Comparison of ENCODE assay signal across 8 mouse cellular contexts in the genomic region with DNA sequence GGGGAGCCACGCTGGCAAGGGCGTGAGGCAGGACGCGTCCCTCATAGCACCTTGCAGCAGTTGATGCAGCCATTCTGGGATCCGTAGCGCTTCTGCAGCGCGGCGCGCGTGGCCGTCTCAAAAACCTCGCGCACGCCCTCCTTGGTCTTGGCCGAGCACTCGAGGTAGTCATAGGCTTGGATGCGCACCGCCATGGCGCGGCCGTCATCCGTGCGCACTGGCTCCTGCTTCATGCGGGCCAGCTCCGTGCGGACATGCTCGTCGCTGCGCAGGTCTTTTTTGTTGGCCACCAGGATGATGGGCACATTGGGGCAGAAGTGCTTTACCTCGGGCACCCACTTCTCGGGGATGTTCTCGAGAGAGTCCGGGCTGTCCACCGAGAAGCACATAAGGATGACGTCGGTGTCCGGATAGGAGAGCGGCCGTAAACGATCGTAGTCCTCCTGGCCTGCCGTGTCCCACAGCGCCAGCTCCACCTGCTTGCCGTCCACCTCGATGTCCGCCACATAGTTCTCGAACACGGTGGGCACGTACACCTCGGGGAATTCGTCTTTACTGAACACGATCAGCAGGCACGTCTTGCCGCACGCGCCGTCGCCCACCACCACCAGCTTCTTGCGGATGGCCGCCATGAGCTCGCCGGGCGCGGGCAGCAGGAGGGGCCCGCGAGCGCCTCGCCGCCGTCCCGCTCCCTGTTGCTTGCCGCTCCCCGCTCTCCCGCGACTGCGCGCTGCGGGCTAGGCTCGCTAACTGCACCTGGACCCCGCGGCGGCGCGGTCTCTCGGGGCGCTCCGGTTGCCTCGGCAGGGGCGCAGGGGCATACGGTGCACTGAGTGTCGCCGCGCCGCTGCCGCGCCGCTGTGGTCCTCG. TPM values are rescaled to one million over a fixed set of nuclear protein-coding genes. Genes with fewer than 3 reads are reported as not detected.
DNase-seq lines count a peak whose midpoint lies in the region; ATAC-seq and TF ChIP-seq lines count a peak whose summit lies in the region.

No protein-coding gene starts in this region.

- H3K4me2 ChIP-seq in embryonic facial prominence, embryonic 14.5 days (ENCODE audit: low read depth, low read length) = peak overlapping the region; percentile 91
- H3K4me2 ChIP-seq in heart, embryonic 12.5 days = peak overlapping the region; percentile 96
- peak overlapping the region; percentile 83 for H3K4me2 ChIP-seq in kidney, postnatal 0 days (ENCODE audit: low read length)
- H3K4me2 ChIP-seq in neural tube, embryonic 13.5 days = peak overlapping the region; percentile 83

- no peak; the same call in 1 of the 2 replicates for TF ChIP-seq CTCF in kidney, postnatal 0 days (IDR thresholded peaks at IDR 0.05; ENCODE audit: low read depth)
- no peak for TF ChIP-seq CTCF in lung, adult 2 months (IDR thresholded peaks at IDR 0.05; ENCODE audit: insufficient read depth, low read length)

- H3K4me1 ChIP-seq in embryonic facial prominence, embryonic 14.5 days (ENCODE audit: control insufficient read depth, insufficient read depth, low read length) = peaks cover 28% of the 10 kb centered on the region
- H3K4me1 ChIP-seq in heart, embryonic 12.5 days (replicated peaks) = peaks cover 34% of the 10 kb centered on the region
- peaks cover 7% of the 10 kb centered on the region for H3K4me1 ChIP-seq in kidney, postnatal 0 days (replicated peaks; ENCODE audit: insufficient read depth, low read length)
- peaks cover 18% of the 10 kb centered on the region for H3K4me1 ChIP-seq in lung, adult 2 months (ENCODE audit: control insufficient read depth, insufficient read depth, low read length)
- H3K4me1 ChIP-seq in neural tube, embryonic 13.5 days (replicated peaks) = peaks cover 40% of the 10 kb centered on the region

- no peaks in the 10 kb centered on the region for H3K27me3 ChIP-seq in embryonic facial prominence, embryonic 14.5 days (replicated peaks; ENCODE audit: control insufficient read depth, insufficient read depth, low read length)
- H3K27me3 ChIP-seq in heart, embryonic 12.5 days (replicated peaks) = no peaks in the 10 kb centered on the region
- H3K27me3 ChIP-seq in kidney, postnatal 0 days (ENCODE audit: insufficient read depth, low read length) = no peaks in the 10 kb centered on the region
- H3K27me3 ChIP-seq in neural tube, embryonic 13.5 days = no peaks in the 10 kb centered on the region

- peak overlapping the region; percentile 100 for H3K27ac ChIP-seq in embryonic facial prominence, embryonic 14.5 days (replicated peaks; ENCODE audit: low read depth, low read length)
- peak overlapping the region; percentile 100 for H3K27ac ChIP-seq in heart, embryonic 12.5 days (ENCODE audit: poor library complexity, severe bottlenecking)
- H3K27ac ChIP-seq in kidney, postnatal 0 days = peak overlapping the region; percentile 99
- H3K27ac ChIP-seq in neural tube, embryonic 13.5 days (replicated peaks) = peak overlapping the region; percentile 100

- peak overlapping the region; percentile 93 for H3K4me3 ChIP-seq in embryonic facial prominence, embryonic 14.5 days (ENCODE audit: low read depth, low read length)
- H3K4me3 ChIP-seq in heart, embryonic 12.5 days = peak overlapping the region; percentile 93
- H3K4me3 ChIP-seq in kidney, postnatal 0 days (replicated peaks; ENCODE audit: low read depth, low read length) = peak overlapping the region; percentile 78
- peak overlapping the region; percentile 94 for H3K4me3 ChIP-seq in lung, adult 2 months (replicated peaks; ENCODE audit: extremely low read depth, low read depth, low read length)
- H3K4me3 ChIP-seq in neural tube, embryonic 13.5 days = peak overlapping the region; percentile 58

- H3K9me3 ChIP-seq in embryonic facial prominence, embryonic 14.5 days (ENCODE audit: control insufficient read depth, low read length) = no peaks in the 10 kb centered on the region
- H3K9me3 ChIP-seq in heart, embryonic 12.5 days (replicated peaks) = no peaks in the 10 kb centered on the region
- H3K9me3 ChIP-seq in kidney, postnatal 0 days (replicated peaks; ENCODE audit: low read length) = no peaks in the 10 kb centered on the region
- no peaks in the 10 kb centered on the region for H3K9me3 ChIP-seq in neural tube, embryonic 13.5 days

- WGBS in embryonic facial prominence, embryonic 14.5 days = under 1% methylated on average over 58 of the region's 99 CpGs
- WGBS in heart, embryonic 12.5 days = under 1% methylated on average over 97 of the region's 99 CpGs
- under 1% methylated on average over 99 of the region's 99 CpGs for WGBS in kidney, postnatal 0 days
- WGBS in lung, adult 2 months = under 1% methylated on average over 99 of the region's 99 CpGs
- under 1% methylated on average over 99 of the region's 99 CpGs for WGBS in neural tube, embryonic 13.5 days

- DNase-seq in CD8-positive naive resting alpha-beta T cell, adult 2 months (ENCODE audit: low read depth in 2 of 2, low spot score in 2 of 2) = peak; percentile 5 to 27
- DNase-seq in adrenal gland, postnatal 14 days = peak; percentile 80
- peak; percentile 59 for DNase-seq in embryonic facial prominence, embryonic 14.5 days (ENCODE audit: low spot score)
- DNase-seq in kidney, postnatal 0 days (ENCODE audit: low spot score) = peak; percentile 84
- peak; percentile 77 for DNase-seq in lung, adult 2 months
- peak; percentile 19 for DNase-seq in thymus, postnatal 0 days (ENCODE audit: low spot score)

- H3K9ac ChIP-seq in embryonic facial prominence, embryonic 14.5 days (ENCODE audit: low read depth, low read length) = peak overlapping the region; percentile 100
- H3K9ac ChIP-seq in heart, embryonic 12.5 days = peak overlapping the region; percentile 99
- H3K9ac ChIP-seq in kidney, postnatal 0 days (ENCODE audit: low read depth, low read length) = peak overlapping the region; percentile 94
- H3K9ac ChIP-seq in neural tube, embryonic 13.5 days = peak overlapping the region; percentile 99

- peak; percentile 38 for ATAC-seq in embryonic facial prominence, embryonic 14.5 days (ENCODE audit: low read depth)
- peak; percentile 16; the same call in 1 of the 2 replicates for ATAC-seq in heart, embryonic 12.5 days (ENCODE audit: insufficient number of reproducible peaks, low FRiP score)
- peak; percentile 34 for ATAC-seq in kidney, postnatal 0 days (replicated peaks; ENCODE audit: low FRiP score, low read depth)
- ATAC-seq in neural tube, embryonic 13.5 days (ENCODE audit: low read depth) = peak; percentile 75

- H3K36me3 ChIP-seq in embryonic facial prominence, embryonic 14.5 days (ENCODE audit: control insufficient read depth, insufficient read depth, low read length) = no peaks in the 10 kb centered on the region
- no peaks in the 10 kb centered on the region for H3K36me3 ChIP-seq in heart, embryonic 12.5 days
- no peaks in the 10 kb centered on the region for H3K36me3 ChIP-seq in kidney, postnatal 0 days (ENCODE audit: insufficient read depth, low read length)
- no peaks in the 10 kb centered on the region for H3K36me3 ChIP-seq in neural tube, embryonic 13.5 days

- TF ChIP-seq POLR2A in lung, adult 2 months (IDR thresholded peaks at IDR 0.05; ENCODE audit: borderline replicate concordance, extremely low read depth, low read depth, low read length) = peak; percentile 81; the same call in 1 of the 2 replicates

RNA-seq across cellular contexts. Expression of a gene that starts 0.6 kb away (rescaled TPM):
- 201 and 234 TPM in 2 replicates for total RNA-seq in adrenal gland, postnatal 14 days (2021)
- 72.8 and 76.8 TPM in 2 replicates for polyA plus RNA-seq in embryonic facial prominence, embryonic 14.5 days (2014; fragmentation: Nextera tagmentation; extraction: Ambion mirVana)
- polyA plus RNA-seq in heart, embryonic 12.5 days (2016; fragmentation: Nextera tagmentation; extraction: Ambion mirVana) = 52.9 and 55.1 TPM in 2 replicates
- 48.3 and 53.6 TPM in 2 replicates for polyA plus RNA-seq in kidney, postnatal 0 days (2015; fragmentation: Nextera tagmentation; extraction: Ambion mirVana)
- polyA plus RNA-seq in lung, adult 2 months (2012; rRNA removed) = 324 and 526 TPM in 2 replicates
- polyA plus RNA-seq in neural tube, embryonic 13.5 days (2015; fragmentation: Nextera tagmentation; extraction: Ambion mirVana) = 80.6 and 81.1 TPM in 2 replicates
- 16.6 and 18.4 TPM in 2 replicates for polyA plus RNA-seq in thymus, postnatal 0 days (2015; fragmentation: Nextera tagmentation; extraction: Ambion mirVana)

Comparison
In these comparisons a context has a peak if more than half of its experiments do, and no peak if none do; other contexts are left out.
1. Peak in every context shown above with its lines: DNase-seq, ATAC-seq, H3K4me3 ChIP-seq and H3K27ac ChIP-seq.
2. DNase-seq: peak in every context shown above with its lines; median percentile 84 in kidney, postnatal 0 days; 80 in adrenal gland, postnatal 14 days; 77 in lung, adult 2 months; 59 in embryonic facial prominence, embryonic 14.5 days; 19 in thymus, postnatal 0 days; 16 in CD8-positive naive resting alpha-beta T cell, adult 2 months.
3. ATAC-seq: peak in every context shown above with its lines; median percentile 75 in neural tube, embryonic 13.5 days; 38 in embryonic facial prominence, embryonic 14.5 days; 34 in kidney, postnatal 0 days; 16 in heart, embryonic 12.5 days.